Mouse (Mus musculus) liver, postnatal 0 days (tissue): ENCODE results near the gene Rfxank. TPM values are rescaled to one million over a fixed set of nuclear protein-coding genes. Genes with fewer than 3 reads are reported as not detected.

Experiments used
- ATAC-seq: fragments of 200-750 bp; cut with Nextera tagmentation; 2 replicates; pipeline ENCODE4 v1.8.0; 2017; ENCODE audit warnings: mild to moderate bottlenecking, moderate library complexity
- DNase-seq: peaks from one replicate; pipeline ENCODE4 v3.0.0-alpha.2; 2016
- H3K27ac ChIP-seq: fragments of 300-500 bp; sonication (generic); 2 replicates; pipeline ENCODE4 v1.5.1; 2014; ENCODE audit warnings: antibody characterized with exemption, moderate library complexity, mild to moderate bottlenecking, low read depth
- H3K27me3 ChIP-seq: fragments of 300-500 bp; sonication (generic); 2 replicates; pipeline ENCODE4 v1.6.1; 2014; ENCODE audit warnings: low read length, control low read depth, mixed read lengths; ENCODE audit not compliant: insufficient read depth
- H3K36me3 ChIP-seq: fragments of 300-500 bp; sonication (generic); replicated peaks from 2 replicates; pipeline ENCODE4 v1.6.1; 2014; ENCODE audit warnings: mild to moderate bottlenecking, control low read depth, low read length, moderate library complexity, mixed read lengths; ENCODE audit not compliant: insufficient read depth
- H3K4me1 ChIP-seq: fragments of 300-500 bp; sonication (generic); 2 replicates; pipeline ENCODE4 v1.6.1; 2014; ENCODE audit warnings: antibody characterized with exemption, mild to moderate bottlenecking, control low read depth; ENCODE audit not compliant: insufficient read depth
- H3K4me2 ChIP-seq: fragments of 300-500 bp; sonication (generic); 2 replicates; pipeline ENCODE4 v1.6.1; 2014; ENCODE audit warnings: low read depth, mild to moderate bottlenecking, low read length, moderate library complexity, mixed read lengths
- H3K4me3 ChIP-seq: fragments of 300-500 bp; sonication (generic); 2 replicates; pipeline ENCODE4 v1.5.1; 2014; ENCODE audit warnings: low read depth, low read length
- H3K9ac ChIP-seq: fragments of 300-500 bp; sonication (generic); replicated peaks from 2 replicates; pipeline ENCODE4 v1.6.1; 2014; ENCODE audit warnings: mild to moderate bottlenecking, moderate library complexity
- H3K9me3 ChIP-seq: fragments of 300-500 bp; sonication (generic); 2 replicates; pipeline ENCODE4 v1.6.1; 2016; ENCODE audit warnings: mild to moderate bottlenecking, control low read depth, low read length, mixed read lengths
- CTCF ChIP-seq: sonication (generic); IDR thresholded peaks from 2 replicates; pipeline ENCODE4 v1.5.1; 2016; ENCODE audit warnings: antibody characterized with exemption, low read depth
- EP300 ChIP-seq: IDR thresholded peaks from 2 replicates; pipeline ENCODE4 v1.6.1; 2016; ENCODE audit warnings: antibody characterized with exemption, low read depth, mild to moderate bottlenecking
- WGBS: fragments of 180-500 bp; shearing (Covaris S2); extraction: QIAGEN DNeasy Blood & Tissue Kit; methylation state at CpG from one replicate; pipeline ENCODE4 v1.1.7; 2014; ENCODE audit not compliant: insufficient replicate concordance; 5-methylcytosine and 5-hydroxymethylcytosine counted together
- microRNA-seq: library from miRNA; unstranded; fragments of <30 nt; microRNA quantifications from one replicate; pipeline ENCODE4, GENCODE M21; 2016
- polyA plus RNA-seq: library from polyadenylated mRNA; unstranded; fragments of >200 nt; fragmentation: Nextera tagmentation; extraction: Ambion mirVana; gene quantifications from 2 replicates; pipeline ENCODE4 v1.2.1, GENCODE M21; 2015

Gene Rfxank
- polyA plus RNA-seq, 1 experiment from 2014 or later = 3.6 TPM

- TF ChIP-seq EP300 (no peak), CTCF (no peak)
- Histone ChIP-seq H3K4me3 (no peak overlapping the region), H3K9ac (no peak overlapping the region), H3K4me2 (no peak overlapping the region), H3K9me3 (no peaks in the 10 kb centered on the region), H3K4me1 (peaks cover 20% of the 10 kb centered on the region), H3K27me3 (peaks cover 83% of the 10 kb centered on the region), H3K27ac (no peak overlapping the region), H3K36me3 (no peaks in the 10 kb centered on the region)
- ATAC-seq (no peak), DNase-seq (peak; percentile 39)
- 8% methylated on average over 7 of the region's 7 CpGs for WGBS
Observed at GRCm38 (mm10) chr8:70087237-70087636, 51.7 kb downstream of the Rfxank start.

- H3K4me2 ChIP-seq = no peak overlapping the region
- H3K9ac ChIP-seq = no peak overlapping the region
- H3K27ac ChIP-seq = no peak overlapping the region
- peaks cover 20% of the 10 kb centered on the region for H3K4me1 ChIP-seq
- WGBS = 38% methylated on average over 1 of the region's 1 CpGs
- peaks cover 89% of the 10 kb centered on the region for H3K27me3 ChIP-seq
- H3K9me3 ChIP-seq = no peaks in the 10 kb centered on the region
- TF ChIP-seq CTCF = no peak
- TF ChIP-seq EP300 = no peak
- DNase-seq (no peak), ATAC-seq (no peak)
- H3K36me3 ChIP-seq = no peaks in the 10 kb centered on the region
- H3K4me3 ChIP-seq = no peak overlapping the region
Observed at GRCm38 (mm10) chr8:70086151-70086550, 52.8 kb downstream of the Rfxank start.

- TF ChIP-seq CTCF (no peak), EP300 (no peak)
- no peak for DNase-seq
- WGBS = 3% methylated on average over 71 of the region's 71 CpGs
Observed at GRCm38 (mm10) chr8:70084191-70085065, 54.5 kb downstream of the Rfxank start.

GRCm38 (mm10) chr8:70083285-70083684, 55.7 kb downstream of the Rfxank start, which contains the start of gene Hapln4:
Hapln4 (plus strand) TSS chr8:70083457.
- peaks cover 66% of the 10 kb centered on the region for H3K27me3 ChIP-seq
- peak within 1 kb of the TSS; percentile 41 for H3K4me3 ChIP-seq
- H3K36me3 ChIP-seq = no peaks in the 10 kb centered on the region
- no peaks in the 10 kb centered on the region for H3K9me3 ChIP-seq
- WGBS = 3% methylated on average over 26 of the region's 26 CpGs
- H3K27ac ChIP-seq = no peak within 1 kb of the TSS
- peaks cover 20% of the 10 kb centered on the region for H3K4me1 ChIP-seq
- peak within 1 kb of the TSS; percentile 68 for H3K4me2 ChIP-seq
- TF ChIP-seq EP300 (no peak), CTCF (no peak)
- no peak within 1 kb of the TSS; the same call in 1 of the 2 replicates for H3K9ac ChIP-seq
- DNase-seq = peak; percentile 72
- peak; percentile 53 for ATAC-seq

More at GRCm38 (mm10) chr8:70084191-70085065, 54.5 kb downstream of the Rfxank start:
- H3K27ac ChIP-seq = no peak overlapping the region
- H3K4me3 ChIP-seq = peak overlapping the region; percentile 41
- peaks cover 20% of the 10 kb centered on the region for H3K4me1 ChIP-seq
- no peak overlapping the region; the same call in 1 of the 2 replicates for H3K9ac ChIP-seq
- ATAC-seq = no peak
- H3K27me3 ChIP-seq = peaks cover 77% of the 10 kb centered on the region
- no peaks in the 10 kb centered on the region for H3K9me3 ChIP-seq
- H3K36me3 ChIP-seq = no peaks in the 10 kb centered on the region
- H3K4me2 ChIP-seq = peak overlapping the region; percentile 68

- no peak for TF ChIP-seq CTCF
- no peak overlapping the region for H3K4me3 ChIP-seq
- H3K4me1 ChIP-seq = peaks cover 15% of the 10 kb centered on the region
- no peak overlapping the region for H3K4me2 ChIP-seq
- DNase-seq (no peak), ATAC-seq (no peak)
- peaks cover 53% of the 10 kb centered on the region for H3K27me3 ChIP-seq
- H3K9ac ChIP-seq = no peak overlapping the region
- no peak overlapping the region for H3K27ac ChIP-seq
- WGBS = 86% methylated on average over 2 of the region's 2 CpGs
- H3K9me3 ChIP-seq = no peaks in the 10 kb centered on the region
- no peaks in the 10 kb centered on the region for H3K36me3 ChIP-seq
Observed at GRCm38 (mm10) chr8:70081976-70082375, 57.0 kb downstream of the Rfxank start.

Small RNA genes within 50 kb of the gene (microRNA-seq; reads per million reads assigned to microRNA genes)
- gene Mir7066 = not detected

Other genes with a start within 250 kb of the Rfxank start
- 1.3 and 1.7 TPM in 2 replicates for gene Tssk6, start 237.0 kb downstream of the Rfxank start, polyA plus RNA-seq
- 152 TPM in 2 replicates for gene Ndufa13, start 236.6 kb downstream of the Rfxank start, polyA plus RNA-seq
- 0.72 and 0.89 TPM in 2 replicates for gene Yjefn3, start 236.4 kb downstream of the Rfxank start, polyA plus RNA-seq
- gene Gatad2a, start 142.8 kb downstream of the Rfxank start, polyA plus RNA-seq = 19.5 and 20.7 TPM in 2 replicates
- 11.1 and 12.2 TPM in 2 replicates for gene Mau2, start 96.4 kb downstream of the Rfxank start, polyA plus RNA-seq
- gene Sugp1, start 96.3 kb downstream of the Rfxank start, polyA plus RNA-seq = 11.7 and 11.8 TPM in 2 replicates
- gene Tm6sf2, start 66.2 kb downstream of the Rfxank start, polyA plus RNA-seq = 32.5 and 38.7 TPM in 2 replicates
- 0.02 TPM in 1 of 2 replicates, not detected in the other for gene Hapln4, start 55.7 kb downstream of the Rfxank start, polyA plus RNA-seq
- gene Ncan, start 18.3 kb downstream of the Rfxank start, polyA plus RNA-seq = not detected in 2 replicates
- 13.5 and 14.9 TPM in 2 replicates for gene Nr2c2ap, start 7.8 kb downstream of the Rfxank start, polyA plus RNA-seq
- gene Borcs8, start 345 bp upstream of the Rfxank start, polyA plus RNA-seq = 17.6 and 18.8 TPM in 2 replicates
- 0.11 TPM in 1 of 2 replicates, not detected in the other for gene Mef2b, start 557 bp upstream of the Rfxank start, polyA plus RNA-seq
- gene Tmem161a, start 33.2 kb upstream of the Rfxank start, polyA plus RNA-seq = 17.3 and 20.2 TPM in 2 replicates
- 18.5 and 19.2 TPM in 2 replicates for gene Slc25a42, start 73.2 kb upstream of the Rfxank start, polyA plus RNA-seq
- 7.3 and 8.3 TPM in 2 replicates for gene Sugp2, start 95.1 kb upstream of the Rfxank start, polyA plus RNA-seq
- gene Armc6, start 95.3 kb upstream of the Rfxank start, polyA plus RNA-seq = 5.3 and 6.3 TPM in 2 replicates
- gene Homer3, start 143.7 kb upstream of the Rfxank start, polyA plus RNA-seq = 4.3 and 5.6 TPM in 2 replicates
- gene Ddx49, start 163.3 kb upstream of the Rfxank start, polyA plus RNA-seq = 15.2 and 16.3 TPM in 2 replicates
- gene Cope, start 163.4 kb upstream of the Rfxank start, polyA plus RNA-seq = 162 and 171 TPM in 2 replicates
- gene Cers1, start 176.6 kb upstream of the Rfxank start, polyA plus RNA-seq = 0.12 TPM in 1 of 2 replicates, not detected in the other
- 0.16 TPM in 1 of 2 replicates, not detected in the other for gene Gdf1, start 190.7 kb upstream of the Rfxank start, polyA plus RNA-seq
- 6.7 and 7.1 TPM in 2 replicates for gene Upf1, start 214.1 kb upstream of the Rfxank start, polyA plus RNA-seq
- 3.0 and 4.0 TPM in 2 replicates for gene Comp, start 234.4 kb upstream of the Rfxank start, polyA plus RNA-seq